Mouse (Mus musculus) ovary, adult 18-20 months (tissue): ENCODE measurements around the gene Pik3c2g.

ENCODE experiments used
- DNase-seq: peaks from one replicate; pipeline ENCODE4 v3.0.0; 2022; ENCODE audit warnings: low spot score, mixed read lengths

Pik3c2g gene

GRCm38 (mm10) chr6:139586892-139587291 lies at the start of gene Pik3c2g:
Gene Pik3c2g (plus strand): TSS chr6:139587221.
- no peak for DNase-seq

- no peak for DNase-seq
Measured at GRCm38 (mm10) chr6:139538469-139538868, 48.6 kb upstream of the Pik3c2g start.

- DNase-seq: no peak
Measured at GRCm38 (mm10) chr6:139555537-139556179, 31.4 kb upstream of the Pik3c2g start.

- no peak for DNase-seq
Measured at GRCm38 (mm10) chr6:139569211-139569610, 17.8 kb upstream of the Pik3c2g start.

GRCm38 (mm10) chr6:139575854-139576253 lies 11.2 kb upstream of the Pik3c2g start:
- no peak for DNase-seq

- no peak for DNase-seq
Measured at GRCm38 (mm10) chr6:139576261-139577014, 10.6 kb upstream of the Pik3c2g start.

- DNase-seq: no peak
Measured at GRCm38 (mm10) chr6:139577026-139577861, 9.8 kb upstream of the Pik3c2g start.

GRCm38 (mm10) chr6:139587478-139587877 lies 457 bp downstream of the Pik3c2g start:
- no peak for DNase-seq

GRCm38 (mm10) chr6:139588409-139588808 lies 1.4 kb downstream of the Pik3c2g start:
- no peak for DNase-seq

GRCm38 (mm10) chr6:139589291-139589690 lies 2.3 kb downstream of the Pik3c2g start:
- DNase-seq: peak; percentile 30

GRCm38 (mm10) chr6:139589854-139590253 lies 2.8 kb downstream of the Pik3c2g start:
- DNase-seq: no peak

- DNase-seq: no peak
Measured at GRCm38 (mm10) chr6:139592081-139592480, 5.1 kb downstream of the Pik3c2g start.

GRCm38 (mm10) chr6:139596433-139596832 lies 9.4 kb downstream of the Pik3c2g start:
- DNase-seq: no peak

GRCm38 (mm10) chr6:139599216-139599615 lies 12.2 kb downstream of the Pik3c2g start:
- no peak for DNase-seq

- no peak for DNase-seq
Measured at GRCm38 (mm10) chr6:139618774-139619173, 31.8 kb downstream of the Pik3c2g start.

- no peak for DNase-seq
Measured at GRCm38 (mm10) chr6:139624756-139625155, 37.7 kb downstream of the Pik3c2g start.

GRCm38 (mm10) chr6:139634561-139634960 lies 47.5 kb downstream of the Pik3c2g start:
- no peak for DNase-seq

- DNase-seq: no peak
Measured at GRCm38 (mm10) chr6:139655399-139655798, 68.4 kb downstream of the Pik3c2g start.

GRCm38 (mm10) chr6:139662462-139662861 lies 75.4 kb downstream of the Pik3c2g start:
- DNase-seq: no peak

GRCm38 (mm10) chr6:139718416-139718984 lies 131.5 kb downstream of the Pik3c2g start:
- no peak for DNase-seq

- no peak for DNase-seq
Measured at GRCm38 (mm10) chr6:139719639-139720221, 132.7 kb downstream of the Pik3c2g start.
